Mouse (Mus musculus): ENCODE results near the gene Rhot2.

- TF ChIP-seq E2F4 (IDR thresholded peaks at IDR 0.05; ENCODE audit: insufficient read depth) (no peak), POLR2A (IDR thresholded peaks at IDR 0.05; ENCODE audit: insufficient read length, low read depth) (no peak), MYOD1 (IDR thresholded peaks at IDR 0.05; ENCODE audit: control insufficient read depth in 1 of 3, insufficient read length in 2 of 3, low read depth in 2 of 3) (no peak), POLR2AphosphoS2 (IDR thresholded peaks at IDR 0.05; ENCODE audit: insufficient read length, low read depth) (peak; percentile 34), TCF12 (IDR thresholded peaks at IDR 0.05; ENCODE audit: insufficient read depth, poor library complexity, severe bottlenecking) (no peak), USF1 (IDR thresholded peaks at IDR 0.05; ENCODE audit: low read depth) (no peak), MAX (IDR thresholded peaks at IDR 0.05; ENCODE audit: low read depth) (no peak), REST (IDR thresholded peaks at IDR 0.05; ENCODE audit: insufficient read depth, insufficient read length) (no peak), TCF3 (IDR thresholded peaks at IDR 0.05; ENCODE audit: insufficient read length, low read depth) (no peak), CEBPB (IDR thresholded peaks at IDR 0.05; ENCODE audit: insufficient read depth, poor library complexity, severe bottlenecking) (no peak), MYOG (IDR thresholded peaks at IDR 0.05; ENCODE audit: control insufficient read depth in 1 of 3, insufficient read depth in 1 of 3, insufficient read length in 2 of 3, low read depth in 2 of 3) (no peak)
These were observed 7.1 kb downstream of the Rhot2 start for GRCm38 (mm10) chr17:25837533-25837932.
